21 mouse cellular contexts compared by ENCODE assay signal in the genomic region with DNA sequence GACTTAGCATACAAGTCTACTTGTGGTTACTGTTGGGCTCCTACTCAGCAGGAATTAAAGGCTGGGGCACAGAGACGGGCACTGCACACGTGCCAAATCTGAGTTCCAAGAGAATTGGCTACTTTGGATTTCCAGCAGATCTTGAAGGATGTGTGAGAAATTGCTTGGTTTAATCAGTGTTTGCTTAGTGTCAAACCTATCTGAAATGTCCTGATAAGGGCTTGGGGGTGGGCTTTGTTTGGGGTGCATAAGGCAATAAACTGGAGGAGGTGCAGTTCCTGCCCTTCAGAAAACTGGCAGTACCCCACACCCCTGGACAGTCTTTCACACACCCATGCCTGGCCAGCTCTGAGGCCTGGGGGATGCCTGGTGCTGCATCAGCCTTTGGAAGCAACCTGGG.
DNase-seq lines count a peak whose midpoint lies in the region; ATAC-seq and TF ChIP-seq lines count a peak whose summit lies in the region.
"Had no signal": no experiment of that assay in that cellular context is flagged by ENCODE, and none has a peak within 500 bp of the region (broad histone marks: within the 10 kb centered on the region; RNA-seq: fewer than 3 reads in every experiment).

No protein-coding gene starts in this region.

- H3K27ac ChIP-seq in cerebellum, adult 2 months (ENCODE audit: insufficient read depth, low read length): peak overlapping the region; percentile 29
- H3K27ac ChIP-seq in lung, embryonic 16.5 days (ENCODE audit: low read length): 0 out of 2 replicates have a peak overlapping the region, but pooled peaks have one; percentile 30
- H3K27ac ChIP-seq in lung, postnatal 0 days (ENCODE audit: low read length): no peak overlapping the region
- peak overlapping the region; percentile 49 for H3K27ac ChIP-seq in brown adipose tissue, adult 24 weeks (replicated peaks; ENCODE audit: low read depth, low read length)
- H3K27ac ChIP-seq in layer of hippocampus, adult 2 months: no peak overlapping the region
- H3K27ac ChIP-seq: forebrain, embryonic 12.5 days; heart, adult 2 months; heart, embryonic 15.5 days had no signal

- H3K4me3 ChIP-seq in cerebellum, adult 2 months (replicated peaks; ENCODE audit: insufficient read depth, low read depth, low read length): no peak overlapping the region
- no peak overlapping the region for H3K4me3 ChIP-seq in lung, embryonic 16.5 days (ENCODE audit: low read length)
- H3K4me3 ChIP-seq in lung, postnatal 0 days (ENCODE audit: low read depth, low read length): no peak overlapping the region
- H3K4me3 ChIP-seq in brown adipose tissue, adult 24 weeks (ENCODE audit: insufficient read depth, low read depth, low read length): no peak overlapping the region
- no peak overlapping the region for H3K4me3 ChIP-seq in layer of hippocampus, adult 2 months
- H3K4me3 ChIP-seq: erythroblast, embryonic 14.5 days; forebrain, embryonic 12.5 days; heart, adult 2 months; heart, embryonic 15.5 days had no signal

- 13% methylated on average over 2 of the region's 2 CpGs for WGBS in cerebellum, adult 2 months
- WGBS in lung, embryonic 16.5 days: 43% methylated on average over 2 of the region's 2 CpGs
- WGBS in lung, postnatal 0 days: 42% methylated on average over 2 of the region's 2 CpGs

- H3K4me2 ChIP-seq in lung, embryonic 16.5 days (ENCODE audit: low read depth, low read length): no peak overlapping the region
- no peak overlapping the region for H3K4me2 ChIP-seq in lung, postnatal 0 days (replicated peaks; ENCODE audit: low read depth, low read length)
- H3K4me2 ChIP-seq: forebrain, embryonic 12.5 days; heart, embryonic 11.5 days; heart, embryonic 15.5 days had no signal

- ATAC-seq in lung, embryonic 16.5 days (ENCODE audit: low read depth): no peak
- ATAC-seq in lung, postnatal 0 days: no peak
- ATAC-seq: forebrain, postnatal 0 days; inflammation-experienced regulatory T-cells, adult 6 months; intestine, postnatal 0 days had no signal

- no peaks in the 10 kb centered on the region for H3K9me3 ChIP-seq in lung, embryonic 16.5 days (ENCODE audit: control insufficient read depth, low read length)
- H3K9me3 ChIP-seq in lung, postnatal 0 days (ENCODE audit: low read length): no peaks in the 10 kb centered on the region
- H3K9me3 ChIP-seq: forebrain, embryonic 12.5 days; heart, embryonic 15.5 days had no signal

- DNase-seq in cerebellum, adult 2 months: no peak
- DNase-seq in cerebellum, postnatal 25 days: no peak
- no peak for DNase-seq in lung, postnatal 0 days (ENCODE audit: low spot score)
- no peak for DNase-seq in kidney, postnatal 14 days
- no peak for DNase-seq in layer of hippocampus, adult 2 months (ENCODE audit: low spot score in 2 of 2)
- DNase-seq: adrenal gland, adult 8-10 months; adrenal gland, postnatal 36 days; cerebellum, adult 11 months; cerebellum, adult 9-10 months; cerebellum, postnatal 36 days; forebrain, postnatal 0 days; gastrocnemius, postnatal 14 days; heart, adult 2 months had no signal

- TF ChIP-seq POLR2A in cerebellum, adult 2 months (IDR thresholded peaks at IDR 0.05; ENCODE audit: borderline replicate concordance, insufficient read depth, low read length): no peak

- peaks cover 61% of the 10 kb centered on the region for H3K4me1 ChIP-seq in cerebellum, adult 2 months (ENCODE audit: control insufficient read depth, insufficient read depth, low read length)
- peaks cover 25% of the 10 kb centered on the region for H3K4me1 ChIP-seq in lung, embryonic 16.5 days (replicated peaks; ENCODE audit: control insufficient read depth, insufficient read depth, low read length)
- H3K4me1 ChIP-seq in lung, postnatal 0 days (ENCODE audit: insufficient read depth, low read depth, low read length): no peaks in the 10 kb centered on the region; the same call in 1 of the 2 replicates
- H3K4me1 ChIP-seq in brown adipose tissue, adult 24 weeks (ENCODE audit: control insufficient read depth, insufficient read depth, insufficient read length, low read length): peaks cover 12% of the 10 kb centered on the region

- no peak overlapping the region for H3K9ac ChIP-seq in lung, embryonic 16.5 days (ENCODE audit: low read length)
- H3K9ac ChIP-seq in lung, postnatal 0 days (replicated peaks; ENCODE audit: low read depth): no peak overlapping the region
- H3K9ac ChIP-seq: forebrain, embryonic 12.5 days; forebrain, postnatal 0 days; heart, embryonic 15.5 days had no signal

- no peaks in the 10 kb centered on the region for H3K27me3 ChIP-seq in cerebellum, adult 2 months (ENCODE audit: control insufficient read depth, insufficient read depth, low read length)
- H3K27me3 ChIP-seq in lung, embryonic 16.5 days (ENCODE audit: control insufficient read depth, insufficient read depth, low read depth, low read length): no peaks in the 10 kb centered on the region
- no peaks in the 10 kb centered on the region for H3K27me3 ChIP-seq in lung, postnatal 0 days (replicated peaks; ENCODE audit: insufficient read depth, low read length)

- no peak for TF ChIP-seq EP300 in lung, postnatal 0 days (IDR thresholded peaks at IDR 0.05)

- no peak for TF ChIP-seq CTCF in cerebellum, adult 2 months (IDR thresholded peaks at IDR 0.05; ENCODE audit: borderline replicate concordance, insufficient read depth, low read depth, low read length)
- TF ChIP-seq CTCF in lung, postnatal 0 days (IDR thresholded peaks at IDR 0.05): no peak
- TF ChIP-seq CTCF in layer of hippocampus, adult 2 months (conservative IDR thresholded peaks at IDR 0.05): no peak

- no peaks in the 10 kb centered on the region for H3K36me3 ChIP-seq in lung, embryonic 16.5 days (ENCODE audit: control insufficient read depth, insufficient read depth, low read length)
- no peaks in the 10 kb centered on the region for H3K36me3 ChIP-seq in lung, postnatal 0 days (ENCODE audit: insufficient read depth, low read length)
- H3K36me3 ChIP-seq: forebrain, embryonic 12.5 days; heart, embryonic 15.5 days had no signal

Comparison
In these comparisons a context has a peak if more than half of its experiments do, and no peak if none do; other contexts are left out.
1. H3K27ac ChIP-seq: peak in cerebellum, adult 2 months (single experiment), lung, embryonic 16.5 days (single experiment) and brown adipose tissue, adult 24 weeks (single experiment); none in lung, postnatal 0 days (single experiment) and layer of hippocampus, adult 2 months (single experiment).